Mouse (Mus musculus): ENCODE measurements around the gene 4930415O20Rik. TPM values are rescaled to one million over a fixed set of nuclear protein-coding genes. Genes with fewer than 3 reads are reported as not detected.

Gene 4930415O20Rik
- polyA plus RNA-seq, 1 experiment from 2014 or later = not detected

DNA sequence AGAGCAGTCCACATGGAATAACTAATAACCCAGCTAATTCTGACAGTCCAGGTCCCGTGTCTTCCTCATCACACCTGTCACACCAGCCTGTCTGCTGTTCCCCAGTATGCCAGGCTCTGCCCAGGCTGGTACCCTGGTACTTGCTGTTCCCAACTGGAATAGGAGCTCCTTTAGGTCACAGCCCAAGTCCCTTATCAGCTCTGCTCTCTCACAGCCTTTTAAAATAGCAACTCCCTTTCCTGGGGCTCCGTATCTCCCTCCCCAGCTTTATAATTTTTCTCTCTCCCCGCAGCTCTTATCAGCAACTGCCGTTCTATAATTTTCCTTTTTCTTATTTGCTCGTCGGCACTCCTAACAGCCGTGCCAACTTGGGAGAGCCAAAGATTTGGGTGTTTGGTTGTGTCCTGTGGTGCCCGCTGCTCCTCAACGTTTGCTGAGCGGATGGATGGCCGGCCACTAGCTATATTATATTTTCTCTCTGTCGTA, 35.3 kb downstream of the 4930415O20Rik start:
- H3K9ac ChIP-seq (ENCODE audit: low read length) = no peak overlapping the region

DNA sequence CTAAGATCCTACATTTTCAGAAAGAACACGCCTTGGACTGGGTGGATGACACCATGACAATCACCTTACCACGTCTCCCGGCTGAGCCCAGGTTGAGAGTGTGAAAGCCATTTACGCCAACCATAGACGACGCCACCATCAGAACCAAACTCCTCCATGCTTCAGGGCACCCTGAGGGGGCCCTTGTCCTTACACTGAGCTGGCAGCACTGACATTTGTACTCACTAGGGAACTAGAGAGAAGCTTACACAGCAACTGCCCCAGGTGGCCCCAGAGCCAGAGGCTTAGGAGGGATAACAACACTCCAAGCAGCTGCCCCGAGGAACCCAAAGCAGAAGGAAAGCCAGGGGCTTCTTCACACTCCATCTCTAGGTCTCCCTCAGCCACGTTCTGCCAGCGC, 35.9 kb downstream of the 4930415O20Rik start:
- Histone ChIP-seq H3K4me2 (ENCODE audit: low read depth, low read length, severe bottlenecking) (no peak overlapping the region), H3K9ac (ENCODE audit: low read length) (no peak overlapping the region), H3K27me3 (ENCODE audit: control insufficient read depth, insufficient read depth, low read length) (no peaks in the 10 kb centered on the region), H3K4me3 (ENCODE audit: low read depth, low read length) (peak overlapping the region; percentile 1; the same call in 1 of the 2 replicates), H3K9me3 (ENCODE audit: control insufficient read depth, low read length) (no peaks in the 10 kb centered on the region), H3K36me3 (ENCODE audit: control insufficient read depth, insufficient read depth, low read length) (peaks cover 3% of the 10 kb centered on the region; the same call in 1 of the 2 replicates), H3K27ac (ENCODE audit: low read depth, low read length) (no peak overlapping the region), H3K4me1 (replicated peaks; ENCODE audit: control insufficient read depth, insufficient read depth, low read length) (peaks cover 20% of the 10 kb centered on the region; the same call in 1 of the 2 replicates)
- ATAC-seq (replicated peaks; ENCODE audit: low FRiP score) = no peak
- WGBS = 70% methylated on average over 9 of the region's 9 CpGs
- DNase-seq (ENCODE audit: low spot score) = no peak

More for the DNA sequence above, 35.3 kb downstream of the 4930415O20Rik start:
- no peaks in the 10 kb centered on the region for H3K27me3 ChIP-seq (ENCODE audit: control insufficient read depth, insufficient read depth, low read length)
- peaks cover 20% of the 10 kb centered on the region; the same call in 1 of the 2 replicates for H3K4me1 ChIP-seq (replicated peaks; ENCODE audit: control insufficient read depth, insufficient read depth, low read length)
- H3K27ac ChIP-seq (ENCODE audit: low read depth, low read length) = no peak overlapping the region
- H3K36me3 ChIP-seq (ENCODE audit: control insufficient read depth, insufficient read depth, low read length) = peaks cover 3% of the 10 kb centered on the region; the same call in 1 of the 2 replicates
- H3K4me2 ChIP-seq (ENCODE audit: low read depth, low read length, severe bottlenecking) = no peak overlapping the region
- ATAC-seq (replicated peaks; ENCODE audit: low FRiP score) = no peak
- 93% methylated on average over 12 of the region's 12 CpGs for WGBS
- no peak overlapping the region for H3K4me3 ChIP-seq (ENCODE audit: low read depth, low read length)
- DNase-seq (ENCODE audit: low spot score) = no peak
- H3K9me3 ChIP-seq (ENCODE audit: control insufficient read depth, low read length) = no peaks in the 10 kb centered on the region

DNA sequence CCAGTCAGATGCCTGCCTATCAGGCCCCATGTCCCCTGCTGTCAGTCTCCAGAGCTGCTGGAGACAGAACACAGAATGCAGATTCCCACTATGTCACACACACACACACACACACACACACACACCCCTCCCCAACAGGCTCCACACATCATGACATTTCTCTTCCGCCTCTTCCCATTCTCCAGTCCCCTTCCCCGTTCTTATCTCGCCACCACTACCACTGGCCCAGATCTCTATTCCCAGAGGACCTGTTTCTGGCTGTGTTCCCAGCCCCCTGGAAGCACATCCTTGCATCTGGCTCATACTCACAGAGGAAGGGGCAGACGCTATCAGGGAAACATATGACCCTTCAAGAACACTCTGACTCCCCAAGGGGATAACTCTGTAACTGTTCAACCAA, 36.8 kb downstream of the 4930415O20Rik start:
- peaks cover 3% of the 10 kb centered on the region; the same call in 1 of the 2 replicates for H3K36me3 ChIP-seq (ENCODE audit: control insufficient read depth, insufficient read depth, low read length)
- no peaks in the 10 kb centered on the region for H3K9me3 ChIP-seq (ENCODE audit: control insufficient read depth, low read length)
- H3K9ac ChIP-seq (ENCODE audit: low read length) = no peak overlapping the region; the same call in 1 of the 2 replicates
- H3K27ac ChIP-seq (ENCODE audit: low read depth, low read length) = no peak overlapping the region
- peak overlapping the region; percentile 93 for H3K4me2 ChIP-seq (ENCODE audit: low read depth, low read length, severe bottlenecking)
- H3K27me3 ChIP-seq (ENCODE audit: control insufficient read depth, insufficient read depth, low read length) = no peaks in the 10 kb centered on the region
- no peak overlapping the region for H3K4me3 ChIP-seq (ENCODE audit: low read depth, low read length)
- 59% methylated on average over 4 of the region's 4 CpGs for WGBS
- ATAC-seq (replicated peaks; ENCODE audit: low FRiP score) (no peak), DNase-seq (ENCODE audit: low spot score) (no peak)
- H3K4me1 ChIP-seq (replicated peaks; ENCODE audit: control insufficient read depth, insufficient read depth, low read length) = peaks cover 19% of the 10 kb centered on the region; the same call in 1 of the 2 replicates

DNA sequence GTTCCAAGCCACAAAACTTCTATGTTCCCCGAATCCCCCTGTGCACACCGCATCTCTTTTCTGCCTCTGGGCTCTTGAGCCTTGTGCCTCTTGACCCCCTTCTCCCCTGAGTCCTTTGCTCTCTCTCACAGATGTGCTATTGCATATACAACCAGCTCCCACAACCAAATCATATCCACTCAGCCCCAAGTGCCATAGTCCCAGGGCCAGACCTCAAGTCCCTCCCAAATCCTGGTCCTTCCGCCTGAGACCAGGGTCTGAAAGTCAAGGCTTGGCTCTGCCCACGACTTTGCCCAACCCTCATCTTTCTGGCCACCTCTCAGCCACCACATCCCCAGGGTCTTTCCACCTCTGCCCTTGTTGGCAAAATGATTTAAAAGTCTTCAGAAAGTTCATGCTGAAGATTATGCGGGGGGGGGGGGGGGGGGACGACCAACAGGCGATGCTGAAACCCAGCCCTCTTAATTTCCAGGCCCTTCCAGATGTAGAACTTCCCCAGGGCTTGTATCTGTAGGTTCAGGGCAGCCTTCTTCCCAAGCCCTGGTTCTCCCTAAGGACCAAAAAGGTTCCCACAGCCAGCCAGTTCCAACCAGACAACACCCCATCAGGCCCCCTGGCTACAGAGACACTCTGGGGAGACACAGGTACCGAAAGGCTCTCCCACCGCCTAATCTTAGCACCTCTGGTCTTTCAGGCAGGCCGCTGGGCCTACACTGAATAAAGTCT, 37.4 kb downstream of the 4930415O20Rik start:
- Histone ChIP-seq H3K9me3 (ENCODE audit: control insufficient read depth, low read length) (no peaks in the 10 kb centered on the region), H3K4me1 (replicated peaks; ENCODE audit: control insufficient read depth, insufficient read depth, low read length) (peaks cover 19% of the 10 kb centered on the region; the same call in 1 of the 2 replicates), H3K27ac (ENCODE audit: low read depth, low read length) (no peak overlapping the region), H3K9ac (ENCODE audit: low read length) (peak overlapping the region; percentile 92), H3K27me3 (ENCODE audit: control insufficient read depth, insufficient read depth, low read length) (no peaks in the 10 kb centered on the region), H3K36me3 (ENCODE audit: control insufficient read depth, insufficient read depth, low read length) (peaks cover 3% of the 10 kb centered on the region; the same call in 1 of the 2 replicates), H3K4me2 (ENCODE audit: low read depth, low read length, severe bottlenecking) (peak overlapping the region; percentile 93), H3K4me3 (ENCODE audit: low read depth, low read length) (peak overlapping the region; percentile 84)
- DNase-seq (ENCODE audit: low spot score) (no peak), ATAC-seq (replicated peaks; ENCODE audit: low FRiP score) (no peak)
- 21% methylated on average over 8 of the region's 10 CpGs for WGBS

- ATAC-seq (replicated peaks; ENCODE audit: low FRiP score) (peak; percentile 18), DNase-seq (ENCODE audit: low spot score) (peak; percentile 74)
- Histone ChIP-seq H3K9ac (ENCODE audit: low read length) (peak overlapping the region; percentile 92), H3K27ac (ENCODE audit: low read depth, low read length) (peak overlapping the region; percentile 76), H3K27me3 (ENCODE audit: control insufficient read depth, insufficient read depth, low read length) (no peaks in the 10 kb centered on the region), H3K36me3 (ENCODE audit: control insufficient read depth, insufficient read depth, low read length) (peaks cover 1% of the 10 kb centered on the region; the same call in 1 of the 2 replicates), H3K4me1 (replicated peaks; ENCODE audit: control insufficient read depth, insufficient read depth, low read length) (peaks cover 19% of the 10 kb centered on the region; the same call in 1 of the 2 replicates), H3K4me3 (ENCODE audit: low read depth, low read length) (peak overlapping the region; percentile 84), H3K4me2 (ENCODE audit: low read depth, low read length, severe bottlenecking) (peak overlapping the region; percentile 93), H3K9me3 (ENCODE audit: control insufficient read depth, low read length) (no peaks in the 10 kb centered on the region)
- under 1% methylated on average over 14 of the region's 26 CpGs for WGBS
Observed at GRCm38 (mm10) chr15:98608784-98609250, 38.0 kb downstream of the 4930415O20Rik start.

DNA sequence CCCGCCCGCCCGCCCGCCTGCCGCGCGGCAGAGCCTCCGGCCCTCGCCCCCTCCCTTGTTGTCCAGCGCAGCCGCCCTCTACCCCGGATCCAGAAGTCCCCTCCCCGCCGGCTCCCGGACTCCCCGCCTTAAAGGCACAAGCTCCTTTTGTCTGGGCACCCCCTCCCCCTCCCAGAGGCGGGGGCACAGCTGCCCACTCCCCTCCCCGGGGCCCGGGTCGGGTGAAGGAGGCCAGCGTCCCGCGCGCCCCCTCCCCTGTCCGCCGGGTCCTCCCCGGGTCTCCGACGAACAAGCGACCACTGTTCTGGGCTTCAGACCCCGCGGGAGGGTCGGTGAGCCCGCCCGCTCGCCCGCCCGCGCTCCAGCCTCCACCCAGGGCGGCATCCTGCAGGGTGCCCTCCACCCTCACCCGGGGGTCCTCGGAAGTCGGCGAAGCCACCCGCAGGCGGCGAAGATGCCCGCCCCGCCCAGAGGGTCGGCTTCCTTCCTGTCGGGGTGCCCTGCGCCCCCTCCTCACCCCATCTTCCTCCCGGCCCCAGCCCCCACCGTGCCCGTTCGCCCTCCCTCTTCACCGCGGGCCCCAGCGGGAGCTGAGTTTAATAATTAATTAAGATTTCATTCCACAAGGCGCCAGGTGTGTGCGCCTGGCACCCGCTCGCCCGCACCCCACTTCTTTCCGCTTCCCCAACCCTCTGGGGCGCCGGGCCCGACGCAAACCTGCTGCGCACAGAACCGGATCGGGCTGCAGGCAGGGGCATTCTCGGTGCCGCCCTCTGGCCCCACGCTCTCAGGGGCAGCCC, 38.7 kb downstream of the 4930415O20Rik start, which contains the start of gene Adcy6:
Gene Adcy6, minus strand, starts transcription at position 746 of the 800 bp plus-strand sequence.
- peak within 1 kb of the TSS; percentile 93 for H3K4me2 ChIP-seq (ENCODE audit: low read depth, low read length, severe bottlenecking)
- peak within 1 kb of the TSS; percentile 92 for H3K9ac ChIP-seq (ENCODE audit: low read length)
- H3K27ac ChIP-seq (ENCODE audit: low read depth, low read length) = peak within 1 kb of the TSS; percentile 76
- DNase-seq (ENCODE audit: low spot score) (peak; percentile 93), ATAC-seq (replicated peaks; ENCODE audit: low FRiP score) (peak; percentile 89)
- peaks cover 19% of the 10 kb centered on the region; the same call in 1 of the 2 replicates for H3K4me1 ChIP-seq (replicated peaks; ENCODE audit: control insufficient read depth, insufficient read depth, low read length)
- no peaks in the 10 kb centered on the region for H3K27me3 ChIP-seq (ENCODE audit: control insufficient read depth, insufficient read depth, low read length)
- H3K4me3 ChIP-seq (ENCODE audit: low read depth, low read length) = peak within 1 kb of the TSS; percentile 84
- no peaks in the 10 kb centered on the region for H3K9me3 ChIP-seq (ENCODE audit: control insufficient read depth, low read length)
- H3K36me3 ChIP-seq (ENCODE audit: control insufficient read depth, insufficient read depth, low read length) = no peaks in the 10 kb centered on the region
- WGBS = under 1% methylated on average over 51 of the region's 75 CpGs

DNA sequence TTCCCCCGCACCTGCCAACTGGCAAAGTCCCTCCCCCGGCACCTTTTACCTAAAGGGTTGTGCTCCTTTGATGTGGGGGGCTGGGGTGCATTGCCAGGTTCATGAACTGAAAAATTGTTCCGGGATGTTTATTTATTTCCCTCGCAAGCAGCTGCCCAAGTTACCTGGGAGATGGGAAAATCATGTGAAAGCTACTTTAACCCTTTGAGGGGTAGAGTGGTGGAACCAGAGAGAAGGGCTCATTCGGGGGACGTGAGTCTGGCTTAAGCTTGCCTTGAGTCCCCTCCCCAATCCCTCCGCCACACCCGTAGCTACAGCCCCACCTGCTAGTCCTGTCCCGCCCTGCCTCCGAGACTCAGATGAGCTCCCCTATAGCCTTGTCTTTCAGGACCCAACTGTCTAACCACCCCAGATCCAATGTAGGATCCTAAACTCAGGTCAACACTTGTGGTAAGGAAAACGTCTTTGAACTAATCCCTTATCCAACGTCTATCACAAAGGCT, 39.4 kb downstream of the 4930415O20Rik start:
- Histone ChIP-seq H3K9me3 (ENCODE audit: control insufficient read depth, low read length) (no peaks in the 10 kb centered on the region), H3K4me1 (replicated peaks; ENCODE audit: control insufficient read depth, insufficient read depth, low read length) (peaks cover 19% of the 10 kb centered on the region; the same call in 1 of the 2 replicates), H3K27ac (ENCODE audit: low read depth, low read length) (peak overlapping the region; percentile 76), H3K36me3 (ENCODE audit: control insufficient read depth, insufficient read depth, low read length) (no peaks in the 10 kb centered on the region), H3K4me2 (ENCODE audit: low read depth, low read length, severe bottlenecking) (peak overlapping the region; percentile 93), H3K27me3 (ENCODE audit: control insufficient read depth, insufficient read depth, low read length) (no peaks in the 10 kb centered on the region), H3K4me3 (ENCODE audit: low read depth, low read length) (peak overlapping the region; percentile 84), H3K9ac (ENCODE audit: low read length) (peak overlapping the region; percentile 92)
- ATAC-seq (replicated peaks; ENCODE audit: low FRiP score) = no peak
- 3% methylated on average over 12 of the region's 12 CpGs for WGBS
- no peak for DNase-seq (ENCODE audit: low spot score)

DNA sequence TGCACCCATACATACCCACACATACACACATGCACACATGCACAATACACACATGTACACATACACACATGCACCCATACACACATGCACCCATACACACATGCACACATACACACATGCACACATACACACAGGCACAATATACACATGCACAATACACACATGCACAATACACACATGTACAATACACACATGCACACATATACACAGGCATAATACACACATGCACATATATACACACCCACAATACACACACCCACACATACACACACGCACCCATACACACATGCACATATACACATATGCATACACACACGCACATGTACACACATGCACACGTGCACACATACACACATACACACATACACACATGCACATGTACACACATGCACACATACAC, 41.4 kb downstream of the 4930415O20Rik start:
- no peak for ATAC-seq (replicated peaks; ENCODE audit: low FRiP score)
- Histone ChIP-seq H3K27ac (ENCODE audit: low read depth, low read length) (no peak overlapping the region), H3K4me1 (replicated peaks; ENCODE audit: control insufficient read depth, insufficient read depth, low read length) (peaks cover 19% of the 10 kb centered on the region; the same call in 1 of the 2 replicates), H3K9ac (ENCODE audit: low read length) (no peak overlapping the region), H3K4me3 (ENCODE audit: low read depth, low read length) (no peak overlapping the region), H3K9me3 (ENCODE audit: control insufficient read depth, low read length) (no peaks in the 10 kb centered on the region), H3K27me3 (ENCODE audit: control insufficient read depth, insufficient read depth, low read length) (no peaks in the 10 kb centered on the region), H3K36me3 (ENCODE audit: control insufficient read depth, insufficient read depth, low read length) (no peaks in the 10 kb centered on the region), H3K4me2 (ENCODE audit: low read depth, low read length, severe bottlenecking) (no peak overlapping the region)
- DNase-seq (ENCODE audit: low spot score) = no peak
- WGBS = 94% methylated on average over 3 of the region's 3 CpGs
